Mouse (Mus musculus): Measurements from ENCODE around the gene Tfb2m.
A peak's percentile ranks its signal among the peaks of the same experiment; 100 is the strongest.
"Not testable (repeated sequence)": the region's sequence is repeated elsewhere in the genome, so short reads cannot be mapped to it uniquely, and the experiment has no call there.

Gene Tfb2m

GRCm38 (mm10) chr1:179545768-179546550 lies at the start of gene Tfb2m, which contains the start of gene Cnst:
TSS of gene Tfb2m (minus strand) at chr1:179546267.
TSS of gene Cnst (plus strand) at chr1:179546370.
- H3K27me3 ChIP-seq (ENCODE audit: control insufficient read depth, insufficient read depth, low read length, poor library complexity, severe bottlenecking); H3K36me3 ChIP-seq (ENCODE audit: control insufficient read depth, insufficient read depth, low read length, poor library complexity, severe bottlenecking): not testable (repeated sequence)
- peak; percentile 99 for DNase-seq (ENCODE audit: low read depth, low spot score)

DNA sequence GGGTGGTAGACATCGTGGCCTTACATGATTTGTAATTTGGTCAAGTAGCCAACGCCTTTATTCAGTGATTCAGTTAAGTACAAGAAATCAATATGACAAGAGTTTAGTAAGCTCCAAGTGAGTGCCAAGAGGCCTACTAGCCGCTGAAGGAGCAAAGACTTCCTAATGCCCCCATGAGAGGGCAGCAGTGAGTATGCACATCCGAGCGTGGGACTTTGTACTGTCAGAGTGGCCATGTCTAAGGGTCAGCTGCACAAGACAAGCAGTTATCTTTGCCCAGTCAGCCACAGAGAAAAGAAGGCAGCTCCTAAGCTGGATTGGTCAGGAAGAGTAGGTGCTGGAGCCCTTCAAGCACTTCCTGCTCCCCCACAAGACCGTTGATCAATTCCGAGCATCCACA lies 46.9 kb upstream of the Tfb2m start:
- H3K27me3 ChIP-seq (ENCODE audit: control insufficient read depth, insufficient read depth, low read length, poor library complexity, severe bottlenecking): no peaks in the 10 kb centered on the region
- H3K36me3 ChIP-seq (ENCODE audit: control insufficient read depth, insufficient read depth, low read length, poor library complexity, severe bottlenecking): peaks cover 2% of the 10 kb centered on the region; the same call in 1 of the 2 replicates
- peak; percentile 14 for DNase-seq (ENCODE audit: low read depth, low spot score)

- Histone ChIP-seq H3K27me3 (ENCODE audit: control insufficient read depth, insufficient read depth, low read length, poor library complexity, severe bottlenecking) (no peaks in the 10 kb centered on the region), H3K36me3 (ENCODE audit: control insufficient read depth, insufficient read depth, low read length, poor library complexity, severe bottlenecking) (peaks cover 2% of the 10 kb centered on the region; the same call in 1 of the 2 replicates)
- DNase-seq (ENCODE audit: low read depth, low spot score): no peak
These were observed 46.1 kb upstream of the Tfb2m start for GRCm38 (mm10) chr1:179592143-179592542.

DNA sequence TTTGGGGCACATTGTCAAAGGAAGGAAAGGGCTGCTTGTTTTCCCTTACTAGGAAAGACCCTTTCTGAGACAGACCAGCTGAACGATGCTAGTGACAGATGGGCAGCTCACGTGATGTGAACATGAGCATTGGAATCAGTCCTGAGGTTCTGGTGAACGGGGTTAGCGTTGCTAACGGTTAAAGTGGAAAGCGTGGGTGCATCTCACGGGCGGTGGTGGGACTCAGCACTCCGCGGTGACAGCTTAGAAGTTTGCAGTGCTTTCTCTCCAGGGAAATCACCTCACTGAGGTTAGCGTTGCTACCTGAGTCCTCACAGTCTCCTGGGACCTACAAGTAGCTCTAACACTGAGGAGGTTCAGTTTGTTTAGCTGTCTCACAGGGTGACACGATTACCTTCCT lies 45.6 kb upstream of the Tfb2m start:
- peaks cover 2% of the 10 kb centered on the region; the same call in 1 of the 2 replicates for H3K36me3 ChIP-seq (ENCODE audit: control insufficient read depth, insufficient read depth, low read length, poor library complexity, severe bottlenecking)
- DNase-seq (ENCODE audit: low read depth, low spot score): no peak
- H3K27me3 ChIP-seq (ENCODE audit: control insufficient read depth, insufficient read depth, low read length, poor library complexity, severe bottlenecking): no peaks in the 10 kb centered on the region

- H3K36me3 ChIP-seq (ENCODE audit: control insufficient read depth, insufficient read depth, low read length, poor library complexity, severe bottlenecking): peaks cover 1% of the 10 kb centered on the region; the same call in 1 of the 2 replicates
- DNase-seq (ENCODE audit: low read depth, low spot score): no peak
- H3K27me3 ChIP-seq (ENCODE audit: control insufficient read depth, insufficient read depth, low read length, poor library complexity, severe bottlenecking): no peaks in the 10 kb centered on the region
These were observed 42.2 kb upstream of the Tfb2m start for GRCm38 (mm10) chr1:179588230-179588629.

DNA sequence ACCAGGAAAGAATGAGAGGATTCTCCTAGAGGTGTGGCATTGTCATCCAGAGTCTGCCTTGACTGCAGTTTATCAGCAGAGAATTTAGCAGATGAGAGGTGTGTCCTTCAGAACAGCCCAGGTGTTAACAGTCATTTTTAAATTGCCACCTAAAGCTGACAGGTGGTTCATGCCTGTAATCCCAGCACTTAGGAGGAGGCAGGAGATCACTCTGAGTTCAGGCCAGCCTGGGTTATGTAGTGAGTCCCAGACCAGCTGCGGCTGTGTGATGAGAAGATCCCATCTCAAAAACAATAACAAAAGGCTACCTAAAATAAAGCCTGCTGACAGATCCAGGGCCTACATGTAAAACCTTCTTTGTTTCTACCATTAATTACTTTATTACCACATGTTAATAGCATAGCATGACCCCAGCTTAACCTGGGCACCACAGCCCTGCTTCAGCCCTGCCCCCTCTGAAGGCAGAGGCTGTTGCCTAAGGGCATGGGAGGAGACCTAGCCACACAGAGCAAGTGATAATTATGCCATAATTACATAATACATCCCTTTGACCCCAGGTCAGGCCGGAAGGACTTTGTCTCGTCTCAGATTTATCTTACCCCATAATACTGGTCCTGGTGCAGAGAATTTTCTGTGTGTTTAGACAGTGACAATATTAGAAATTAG lies 40.5 kb upstream of the Tfb2m start:
- no peaks in the 10 kb centered on the region for H3K27me3 ChIP-seq (ENCODE audit: control insufficient read depth, insufficient read depth, low read length, poor library complexity, severe bottlenecking)
- no peak for DNase-seq (ENCODE audit: low read depth, low spot score)
- H3K36me3 ChIP-seq (ENCODE audit: control insufficient read depth, insufficient read depth, low read length, poor library complexity, severe bottlenecking): no peaks in the 10 kb centered on the region

GRCm38 (mm10) chr1:179585646-179586045 lies 39.6 kb upstream of the Tfb2m start:
- H3K36me3 ChIP-seq (ENCODE audit: control insufficient read depth, insufficient read depth, low read length, poor library complexity, severe bottlenecking): no peaks in the 10 kb centered on the region
- no peak for DNase-seq (ENCODE audit: low read depth, low spot score)
- H3K27me3 ChIP-seq (ENCODE audit: control insufficient read depth, insufficient read depth, low read length, poor library complexity, severe bottlenecking): no peaks in the 10 kb centered on the region

- DNase-seq (ENCODE audit: low read depth, low spot score): no peak
- H3K27me3 ChIP-seq (ENCODE audit: control insufficient read depth, insufficient read depth, low read length, poor library complexity, severe bottlenecking): no peaks in the 10 kb centered on the region
- no peaks in the 10 kb centered on the region for H3K36me3 ChIP-seq (ENCODE audit: control insufficient read depth, insufficient read depth, low read length, poor library complexity, severe bottlenecking)
These were observed 38.2 kb upstream of the Tfb2m start for GRCm38 (mm10) chr1:179584220-179584619.

GRCm38 (mm10) chr1:179583090-179583489 lies 37.0 kb upstream of the Tfb2m start:
- Histone ChIP-seq H3K27me3 (ENCODE audit: control insufficient read depth, insufficient read depth, low read length, poor library complexity, severe bottlenecking) (no peaks in the 10 kb centered on the region), H3K36me3 (ENCODE audit: control insufficient read depth, insufficient read depth, low read length, poor library complexity, severe bottlenecking) (no peaks in the 10 kb centered on the region)
- DNase-seq (ENCODE audit: low read depth, low spot score): no peak

- Histone ChIP-seq H3K36me3 (ENCODE audit: control insufficient read depth, insufficient read depth, low read length, poor library complexity, severe bottlenecking) (no peaks in the 10 kb centered on the region), H3K27me3 (ENCODE audit: control insufficient read depth, insufficient read depth, low read length, poor library complexity, severe bottlenecking) (no peaks in the 10 kb centered on the region)
- DNase-seq (ENCODE audit: low read depth, low spot score): no peak
These were observed 36.0 kb upstream of the Tfb2m start for GRCm38 (mm10) chr1:179582021-179582433.

DNA sequence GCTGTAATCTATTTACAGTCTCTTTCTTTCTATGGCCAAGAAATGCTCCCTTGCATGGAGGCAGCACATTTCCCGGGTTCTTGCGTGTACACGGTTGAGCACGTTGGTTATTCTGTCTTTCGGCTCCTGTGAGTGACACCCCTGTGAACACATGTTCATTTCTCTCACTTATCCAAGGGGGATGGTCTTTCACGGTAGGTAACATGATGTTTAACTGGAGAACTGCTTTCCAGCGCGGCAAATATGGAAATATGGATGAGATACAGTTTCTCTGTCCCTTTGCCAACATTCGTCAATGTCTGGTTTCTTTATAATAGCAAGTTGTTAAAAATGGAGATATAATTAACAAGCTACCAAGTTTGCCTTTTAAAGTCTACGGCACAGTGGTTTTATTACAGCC lies 35.4 kb upstream of the Tfb2m start:
- no peaks in the 10 kb centered on the region for H3K36me3 ChIP-seq (ENCODE audit: control insufficient read depth, insufficient read depth, low read length, poor library complexity, severe bottlenecking)
- H3K27me3 ChIP-seq (ENCODE audit: control insufficient read depth, insufficient read depth, low read length, poor library complexity, severe bottlenecking): no peaks in the 10 kb centered on the region

DNA sequence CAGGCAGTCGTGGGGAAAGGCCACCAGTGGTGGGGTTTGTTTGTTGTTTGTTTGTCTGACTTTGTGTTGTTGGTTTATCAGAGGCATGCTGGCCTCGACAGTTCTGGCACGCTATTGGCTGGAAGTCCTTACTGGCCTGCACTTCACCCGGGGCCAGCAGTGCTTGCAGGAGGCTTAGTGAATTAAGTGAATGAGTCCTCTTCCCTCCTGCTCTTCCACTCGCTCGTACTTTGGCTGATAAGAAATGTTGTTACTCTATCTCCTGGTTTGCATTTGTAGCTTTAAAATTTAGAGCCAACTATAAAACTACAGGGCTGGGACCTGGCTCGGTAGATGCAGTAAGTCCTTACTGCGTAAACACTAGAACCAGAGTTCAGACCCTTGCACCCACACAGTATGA lies 34.1 kb upstream of the Tfb2m start:
- no peak for DNase-seq (ENCODE audit: low read depth, low spot score)
- no peaks in the 10 kb centered on the region for H3K36me3 ChIP-seq (ENCODE audit: control insufficient read depth, insufficient read depth, low read length, poor library complexity, severe bottlenecking)
- no peaks in the 10 kb centered on the region for H3K27me3 ChIP-seq (ENCODE audit: control insufficient read depth, insufficient read depth, low read length, poor library complexity, severe bottlenecking)

More for the DNA sequence above, 35.4 kb upstream of the Tfb2m start:
- no peak for DNase-seq (ENCODE audit: low read depth, low spot score)

DNA sequence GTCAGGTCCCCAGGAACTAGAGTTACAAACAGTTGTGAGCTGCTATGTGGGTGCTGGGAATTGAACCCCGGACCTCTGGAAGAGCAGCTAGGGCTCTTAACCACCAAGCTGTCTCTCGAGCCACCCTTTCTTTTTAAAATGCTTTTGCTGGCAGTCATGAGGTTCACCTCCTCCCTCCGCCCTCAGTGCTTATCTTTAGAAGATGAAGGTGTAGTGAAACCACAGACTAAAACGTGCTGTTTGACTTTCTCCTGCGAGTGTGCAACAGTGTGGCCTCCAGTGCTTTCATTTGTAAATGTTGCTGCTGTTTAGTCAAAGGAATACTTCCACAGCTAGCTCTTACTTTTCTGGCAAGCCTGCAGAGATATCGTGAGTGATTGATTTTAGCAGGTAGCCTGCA lies 32.6 kb upstream of the Tfb2m start:
- Histone ChIP-seq H3K27me3 (ENCODE audit: control insufficient read depth, insufficient read depth, low read length, poor library complexity, severe bottlenecking) (no peaks in the 10 kb centered on the region), H3K36me3 (ENCODE audit: control insufficient read depth, insufficient read depth, low read length, poor library complexity, severe bottlenecking) (no peaks in the 10 kb centered on the region)
- no peak for DNase-seq (ENCODE audit: low read depth, low spot score)

DNA sequence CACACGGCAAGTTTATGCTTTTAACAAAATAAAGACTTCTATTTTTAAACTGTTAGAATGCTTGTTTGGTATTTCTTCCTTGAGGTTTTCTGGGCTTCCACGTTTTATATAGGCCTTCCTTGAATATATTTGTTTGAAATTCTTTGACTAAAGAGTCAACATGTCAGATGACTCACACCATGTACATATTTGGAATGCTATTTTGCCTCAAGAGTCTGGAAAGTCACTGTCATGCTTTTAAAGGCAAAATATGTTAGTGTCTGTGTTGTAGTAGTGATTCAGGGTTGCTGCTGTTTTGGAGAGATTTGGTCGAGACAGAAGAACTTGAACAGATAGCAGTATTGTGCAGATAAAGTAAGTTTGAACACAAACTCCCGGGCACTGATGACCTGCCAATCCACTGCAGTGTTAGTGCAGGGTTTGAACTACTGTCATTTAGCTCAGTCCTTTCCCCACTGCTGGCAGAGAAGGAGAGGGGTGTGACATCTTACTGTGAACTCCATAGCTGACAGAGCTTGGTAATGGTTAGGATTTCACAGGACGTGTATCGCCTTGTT lies 27.7 kb upstream of the Tfb2m start:
- no peak for DNase-seq (ENCODE audit: low read depth, low spot score)
- Histone ChIP-seq H3K36me3 (ENCODE audit: control insufficient read depth, insufficient read depth, low read length, poor library complexity, severe bottlenecking) (no peaks in the 10 kb centered on the region), H3K27me3 (ENCODE audit: control insufficient read depth, insufficient read depth, low read length, poor library complexity, severe bottlenecking) (no peaks in the 10 kb centered on the region)

GRCm38 (mm10) chr1:179571686-179572085 lies 25.6 kb upstream of the Tfb2m start:
- no peak for DNase-seq (ENCODE audit: low read depth, low spot score)
- Histone ChIP-seq H3K36me3 (ENCODE audit: control insufficient read depth, insufficient read depth, low read length, poor library complexity, severe bottlenecking) (no peaks in the 10 kb centered on the region), H3K27me3 (ENCODE audit: control insufficient read depth, insufficient read depth, low read length, poor library complexity, severe bottlenecking) (no peaks in the 10 kb centered on the region)

Measured in splenic B cell, adult 2 months (primary cell).